Mouse (Mus musculus): ENCODE measurements at regions not wholly inside any gene's neighbourhood (a gene's known extent, or its start where the extent isn't known, plus 50 kb on each side); places are given as distances from the start of the nearest gene placed in this dataset.
A peak's percentile ranks its signal among the peaks of the same experiment; 100 is the strongest.
"Not testable (repeated sequence)": the region's sequence is repeated elsewhere in the genome, so short reads cannot be mapped to it uniquely, and the experiment has no call there.

GRCm38 (mm10) chr2:53276435-53276834 is 84.9 kb downstream of the Arl6ip6 start:
- DNase-seq: no peak

DNA sequence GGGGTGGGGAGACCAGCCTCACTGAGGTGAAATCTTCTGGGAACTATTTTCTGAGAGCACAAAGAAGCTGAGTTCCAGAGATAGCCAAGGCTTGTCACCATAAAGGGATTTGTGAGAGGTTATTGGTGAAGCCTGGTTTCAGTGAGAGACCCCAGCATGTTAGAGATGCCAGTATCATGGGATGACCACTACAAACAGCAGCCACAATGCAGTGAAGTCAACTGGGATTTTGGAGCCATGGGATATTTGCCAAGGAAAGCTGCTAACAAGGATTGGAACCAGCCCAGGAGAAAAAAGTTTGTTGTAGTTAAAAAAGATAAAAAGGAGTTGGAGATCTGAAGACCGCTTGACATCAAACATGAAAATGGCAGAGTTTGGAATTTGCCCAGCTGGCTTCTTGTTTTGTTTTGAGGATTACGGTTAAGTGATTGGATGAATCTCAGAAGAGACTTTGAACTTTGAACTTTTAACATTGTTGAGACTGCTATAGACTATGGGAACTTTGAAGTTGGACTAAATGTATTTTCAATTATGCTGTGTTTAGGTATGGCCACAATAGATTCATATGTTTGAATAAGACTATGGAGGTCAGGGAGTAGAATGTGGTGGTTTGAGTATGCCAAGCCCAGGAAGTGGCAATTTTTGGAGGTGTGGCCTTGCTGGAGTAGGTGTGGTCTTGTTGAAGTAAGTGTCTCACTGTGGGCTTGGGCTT is 110.3 kb downstream of the Arl6ip6 start:
- DNase-seq: no peak

GRCm38 (mm10) chr2:53330680-53331079 is 139.2 kb downstream of the Arl6ip6 start:
- DNase-seq: peak; percentile 7 to 28

GRCm38 (mm10) chr2:53359026-53359425 is 167.5 kb downstream of the Arl6ip6 start:
- DNase-seq: no peak

GRCm38 (mm10) chr2:53382348-53382747 is 190.8 kb downstream of the Arl6ip6 start:
- no peak for DNase-seq

DNA sequence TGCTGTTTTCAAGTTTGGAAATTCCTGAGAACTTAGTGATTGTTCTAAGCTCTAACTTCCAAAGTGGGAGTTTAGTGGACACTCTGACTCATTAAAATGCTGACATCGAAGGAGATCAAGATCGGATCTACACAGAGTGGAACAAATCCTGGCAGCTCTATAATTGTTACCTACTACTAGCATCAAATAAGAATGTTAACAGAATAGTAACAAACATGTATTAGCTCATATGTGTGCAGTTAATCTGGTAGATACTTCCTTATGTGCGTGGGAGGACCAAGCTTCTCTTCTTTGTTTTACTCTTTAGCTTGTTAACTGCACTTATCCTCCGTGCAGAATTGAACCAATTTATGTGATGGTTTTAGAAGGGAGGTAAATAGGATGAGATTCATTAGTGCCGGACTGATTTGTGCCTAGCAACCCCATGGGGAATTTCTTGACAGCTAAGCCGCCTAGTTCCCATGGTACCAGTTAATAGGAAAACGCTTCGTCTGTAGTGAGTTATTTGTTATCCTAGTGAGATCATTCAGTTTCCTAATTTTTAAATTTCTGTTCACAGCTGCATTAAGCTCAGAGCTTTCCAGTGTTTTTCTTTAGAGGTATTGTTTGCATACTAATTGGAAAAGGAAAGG is 193.1 kb downstream of the Arl6ip6 start:
- DNase-seq: no peak

DNA sequence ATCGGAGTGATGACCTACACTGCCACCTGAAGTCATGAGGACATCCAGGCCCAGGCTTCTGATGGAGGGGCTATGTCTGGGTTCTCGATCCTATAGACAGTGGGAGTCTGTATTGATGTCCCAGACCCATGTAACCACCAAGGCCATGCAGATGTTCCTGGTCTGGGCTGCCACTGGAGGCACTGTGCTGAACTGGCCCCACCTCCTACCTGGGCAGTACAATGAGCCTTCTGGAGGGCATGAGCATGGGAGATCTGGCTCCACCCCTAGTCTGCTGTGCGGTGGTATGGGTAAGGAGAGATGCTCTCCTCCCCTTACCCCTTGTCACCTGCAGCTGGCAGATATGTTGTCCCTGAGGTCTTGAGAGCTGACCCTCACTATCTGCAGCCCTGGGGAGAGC is 197.1 kb downstream of the Arl6ip6 start:
- DNase-seq: no peak

- no peak for DNase-seq
Observed at GRCm38 (mm10) chr2:53414471-53414870, 222.9 kb downstream of the Arl6ip6 start.

- DNase-seq: peak; percentile 6 to 12
Observed at GRCm38 (mm10) chr2:53437046-53437815, 245.7 kb downstream of the Arl6ip6 start.

DNA sequence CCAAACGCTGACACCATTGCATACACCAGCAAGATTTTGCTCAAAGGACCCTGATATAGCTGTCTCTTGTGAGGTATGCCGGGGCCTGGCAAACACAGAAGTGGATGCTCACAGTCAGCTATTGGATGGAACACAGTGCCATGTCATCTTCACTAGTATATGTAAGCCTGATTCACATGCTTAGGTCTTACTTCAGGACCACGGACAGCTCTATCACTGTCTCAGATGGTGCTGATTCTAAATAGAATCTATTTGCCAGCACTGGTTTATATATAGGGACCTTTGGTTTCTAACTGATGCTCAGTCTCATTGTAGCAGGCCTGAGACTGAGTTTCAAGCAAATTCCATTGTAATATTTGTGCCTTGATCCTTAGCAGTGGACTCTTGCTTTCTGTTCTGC is 248.8 kb downstream of the Arl6ip6 start:
- not testable (repeated sequence) for DNase-seq

GRCm38 (mm10) chr2:53460265-53460664 is 268.7 kb downstream of the Arl6ip6 start:
- no peak for DNase-seq

DNA sequence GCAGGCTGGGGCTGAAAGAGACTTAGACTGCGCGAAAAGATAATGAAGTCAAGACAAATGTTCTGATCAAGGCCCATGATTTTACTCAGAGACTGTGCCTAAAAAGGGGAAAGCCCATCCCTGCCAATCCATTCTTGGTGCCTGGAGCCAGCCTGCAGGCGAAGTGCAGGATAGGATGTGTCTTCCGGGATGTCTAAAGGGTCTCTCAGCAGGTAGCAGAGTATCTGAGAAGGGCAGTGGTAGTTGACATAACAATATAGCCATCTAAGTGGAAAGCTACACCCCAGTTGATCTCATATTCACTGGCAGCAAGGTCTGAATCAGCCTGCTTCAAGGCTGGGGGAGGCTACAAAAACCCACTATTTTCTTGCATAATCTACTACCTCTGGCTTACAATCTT is 282.9 kb downstream of the Arl6ip6 start:
- no peak for DNase-seq

DNA sequence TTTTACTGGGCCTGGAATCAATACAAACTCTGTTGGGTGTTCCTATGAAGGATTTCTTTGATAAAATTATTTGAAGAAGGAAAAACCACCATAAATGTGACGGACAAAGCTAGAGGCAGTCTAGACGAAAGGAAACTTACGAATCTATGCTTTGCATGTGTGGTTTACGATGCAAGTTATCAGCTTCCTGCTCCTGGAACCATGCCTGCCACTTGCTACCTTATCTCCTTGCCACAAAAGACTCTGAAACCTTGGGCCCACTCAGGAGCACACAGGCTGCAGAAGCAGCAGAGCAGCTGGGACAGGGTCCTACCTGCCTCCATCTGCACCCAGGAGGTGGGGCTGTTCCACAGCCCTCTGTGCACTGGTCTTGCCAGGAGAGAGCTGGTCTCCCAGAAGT is 287.5 kb downstream of the Arl6ip6 start:
- not testable (repeated sequence) for DNase-seq

DNA sequence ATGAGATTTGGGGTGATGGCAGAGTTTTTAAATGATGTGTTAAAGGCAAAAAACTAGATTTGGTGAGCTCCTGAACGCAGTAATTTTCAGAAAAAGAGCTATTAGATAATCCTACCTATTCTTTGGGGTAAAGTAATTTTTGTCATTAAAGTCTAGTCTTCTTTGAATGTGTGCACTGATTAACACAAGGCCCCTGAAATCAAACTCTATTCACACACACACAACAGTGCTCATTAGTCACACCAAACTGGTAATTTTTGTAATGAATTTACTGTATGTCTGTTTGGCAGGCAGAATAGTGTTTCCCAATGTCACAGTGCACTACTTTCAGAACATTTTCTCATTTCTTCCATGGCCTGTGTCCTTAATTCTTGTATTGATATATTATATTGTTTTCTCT is 296.8 kb downstream of the Arl6ip6 start:
- no peak for DNase-seq

GRCm38 (mm10) chr2:53490805-53491585 is 299.5 kb downstream of the Arl6ip6 start:
- no peak for DNase-seq

GRCm38 (mm10) chr2:53492788-53493187 is 301.3 kb downstream of the Arl6ip6 start:
- no peak for DNase-seq

DNA sequence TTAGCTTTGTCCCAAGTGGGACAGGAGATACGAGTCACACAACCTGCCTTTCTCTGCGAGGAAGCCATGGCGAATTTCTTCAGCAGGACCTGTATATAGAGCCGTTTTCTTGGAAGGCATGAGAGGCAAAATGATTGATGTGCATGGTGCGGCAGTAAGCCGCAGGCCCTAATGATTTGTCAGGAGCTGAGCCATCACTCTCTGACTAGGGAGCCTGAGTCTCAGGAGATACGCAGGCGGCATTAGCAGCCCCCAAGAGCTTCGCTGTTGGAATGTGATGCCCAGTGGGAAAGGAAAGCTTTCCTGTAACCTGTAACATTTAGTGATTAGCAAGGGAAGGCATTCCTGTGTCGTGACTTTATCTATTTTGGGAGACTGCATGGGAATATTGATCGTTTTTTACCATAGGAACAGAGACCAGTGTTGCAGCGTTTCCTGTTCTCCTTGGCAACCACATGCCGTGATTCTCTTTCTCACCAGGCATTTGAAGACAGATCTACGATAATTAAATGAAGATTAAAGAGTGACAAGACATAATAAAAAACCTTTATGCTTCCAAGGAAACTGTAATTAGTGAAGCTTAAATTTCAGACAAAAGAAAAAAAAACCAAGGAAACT is 310.2 kb downstream of the Arl6ip6 start:
- DNase-seq: no peak

GRCm38 (mm10) chr2:53502275-53502667 is 310.7 kb downstream of the Arl6ip6 start:
- no peak for DNase-seq

- DNase-seq: no peak
Observed at GRCm38 (mm10) chr2:53542097-53542496, 350.6 kb downstream of the Arl6ip6 start.

GRCm38 (mm10) chr2:53574007-53574406 is 382.5 kb downstream of the Arl6ip6 start:
- no peak for DNase-seq

DNA sequence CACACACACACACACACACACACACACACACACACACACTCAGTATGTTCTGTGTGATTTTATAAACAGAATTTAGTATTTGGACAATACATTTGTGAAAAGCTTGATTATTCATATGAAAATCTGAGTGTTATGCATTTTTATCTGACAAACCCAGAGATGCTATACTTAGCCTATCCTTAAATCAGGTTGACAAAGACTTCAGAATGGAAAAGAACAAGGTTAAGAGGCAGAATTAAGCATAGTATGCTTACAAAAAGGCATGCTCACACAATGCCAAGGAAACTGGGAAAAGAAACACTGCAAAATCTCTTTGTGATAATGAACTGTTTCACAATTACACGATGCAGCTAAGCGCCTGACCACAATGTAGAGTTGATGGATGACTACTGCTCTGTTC is 414.3 kb downstream of the Arl6ip6 start:
- no peak for DNase-seq

DNA sequence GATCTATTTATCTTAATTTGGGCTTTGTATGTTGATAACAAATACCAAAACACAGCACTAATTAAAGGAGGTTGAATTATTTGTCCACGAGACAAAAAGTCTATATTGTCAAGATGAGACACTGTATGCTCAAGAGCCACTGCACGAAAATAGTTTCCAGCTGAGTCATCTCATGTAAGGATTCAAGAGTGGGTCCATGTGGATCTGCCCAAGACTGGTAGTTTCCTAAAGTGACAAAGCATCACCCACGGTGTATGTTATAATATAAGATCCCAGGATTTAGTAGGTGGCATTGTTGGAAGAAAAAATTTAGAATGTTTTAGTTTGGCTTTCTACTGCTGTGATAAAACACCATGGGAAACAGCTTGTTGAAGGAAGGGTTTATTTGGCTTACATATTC is 428.2 kb downstream of the Arl6ip6 start:
- no peak for DNase-seq
